Mouse (Mus musculus) liver, embryonic 13.5 days (tissue): Measurements from ENCODE around the gene Tmem120b. TPM values are rescaled to one million over a fixed set of nuclear protein-coding genes. Genes with fewer than 3 reads are reported as not detected.

Experiments
- ATAC-seq: fragments of 200-750 bp; cut with Nextera tagmentation; 2 replicates; pipeline ENCODE4 v1.8.0; 2017; ENCODE audit warnings: low read depth, mild to moderate bottlenecking, moderate number of reproducible peaks, moderate library complexity
- DNase-seq: peaks from one replicate; pipeline ENCODE4 v3.0.0; 2022
- H3K27ac ChIP-seq: fragments of 300-500 bp; sonication (generic); 2 replicates; pipeline ENCODE4 v1.5.1; 2015; ENCODE audit warnings: moderate library complexity, mild to moderate bottlenecking, inconsistent platforms
- H3K27me3 ChIP-seq: fragments of 300-500 bp; sonication (generic); 2 replicates; pipeline ENCODE4 v1.6.1; 2015; ENCODE audit warnings: mild to moderate bottlenecking, inconsistent platforms
- H3K36me3 ChIP-seq: fragments of 300-500 bp; sonication (generic); 2 replicates; pipeline ENCODE4 v1.6.1; 2015; ENCODE audit warnings: mild to moderate bottlenecking, inconsistent platforms
- H3K4me1 ChIP-seq: fragments of 300-500 bp; sonication (generic); replicated peaks from 2 replicates; pipeline ENCODE4 v1.6.1; 2015; ENCODE audit warnings: inconsistent platforms
- H3K4me2 ChIP-seq: fragments of 300-500 bp; sonication (generic); 2 replicates; pipeline ENCODE4 v1.6.1; 2015; ENCODE audit warnings: inconsistent platforms, mild to moderate bottlenecking, moderate library complexity
- H3K4me3 ChIP-seq: fragments of 300-500 bp; sonication (generic); replicated peaks from 2 replicates; pipeline ENCODE4 v1.5.1; 2015; ENCODE audit warnings: mild to moderate bottlenecking, inconsistent platforms
- H3K9ac ChIP-seq: fragments of 300-500 bp; sonication (generic); 2 replicates; pipeline ENCODE4 v1.6.1; 2015; ENCODE audit warnings: mild to moderate bottlenecking, inconsistent platforms
- H3K9me3 ChIP-seq: fragments of 300-500 bp; sonication (generic); replicated peaks from 2 replicates; pipeline ENCODE4 v1.6.1; 2016; ENCODE audit warnings: inconsistent platforms
- WGBS: fragments of 180-500 bp; shearing (Covaris S2); methylation state at CpG from one replicate; pipeline ENCODE4 v1.1.7; 2015; ENCODE audit not compliant: insufficient replicate concordance; 5-methylcytosine and 5-hydroxymethylcytosine counted together
- polyA plus RNA-seq: library from polyadenylated mRNA; unstranded; fragments of >200 nt; fragmentation: Nextera tagmentation; extraction: Ambion mirVana; gene quantifications from 2 replicates; pipeline ENCODE4 v1.2.1, GENCODE M21; 2015

Tmem120b gene
- polyA plus RNA-seq, 1 experiment from 2014 or later: 24.2 TPM

- 37% methylated on average over 25 of the region's 25 CpGs for WGBS
- Histone ChIP-seq H3K4me1 (peaks cover 81% of the 10 kb centered on the region), H3K9ac (peak overlapping the region; percentile 75), H3K36me3 (peaks cover 32% of the 10 kb centered on the region), H3K27me3 (no peaks in the 10 kb centered on the region), H3K27ac (peak overlapping the region; percentile 99), H3K4me2 (peak overlapping the region; percentile 78), H3K9me3 (no peaks in the 10 kb centered on the region), H3K4me3 (peak overlapping the region; percentile 38)
- DNase-seq (peak; percentile 83), ATAC-seq (peak; percentile 86)
These were observed 26.2 kb downstream of the Tmem120b start for GRCm38 (mm10) chr5:123094238-123094991.

GRCm38 (mm10) chr5:123096299-123096698, 28.1 kb downstream of the Tmem120b start:
- peak overlapping the region; percentile 99 for H3K27ac ChIP-seq
- DNase-seq (no peak), ATAC-seq (no peak)
- no peak overlapping the region for H3K4me3 ChIP-seq
- no peaks in the 10 kb centered on the region for H3K27me3 ChIP-seq
- H3K9me3 ChIP-seq: no peaks in the 10 kb centered on the region
- 83% methylated on average over 8 of the region's 8 CpGs for WGBS
- no peak overlapping the region for H3K4me2 ChIP-seq
- peaks cover 48% of the 10 kb centered on the region for H3K36me3 ChIP-seq
- H3K9ac ChIP-seq: no peak overlapping the region
- peaks cover 62% of the 10 kb centered on the region for H3K4me1 ChIP-seq

GRCm38 (mm10) chr5:123098487-123098886, 30.3 kb downstream of the Tmem120b start:
- Histone ChIP-seq H3K9ac (no peak overlapping the region), H3K27me3 (no peaks in the 10 kb centered on the region), H3K9me3 (no peaks in the 10 kb centered on the region), H3K4me1 (peaks cover 54% of the 10 kb centered on the region), H3K4me2 (no peak overlapping the region), H3K4me3 (no peak overlapping the region), H3K36me3 (peaks cover 68% of the 10 kb centered on the region), H3K27ac (peak overlapping the region; percentile 67)
- DNase-seq (no peak), ATAC-seq (no peak)
- WGBS: 70% methylated on average over 2 of the region's 2 CpGs

- H3K4me1 ChIP-seq: peaks cover 15% of the 10 kb centered on the region
- peaks cover 99% of the 10 kb centered on the region for H3K36me3 ChIP-seq
- no peak overlapping the region for H3K9ac ChIP-seq
- H3K27me3 ChIP-seq: no peaks in the 10 kb centered on the region
- H3K9me3 ChIP-seq: no peaks in the 10 kb centered on the region
- ATAC-seq (0 out of 2 replicates have a peak, but pooled peaks have one; percentile 16), DNase-seq (no peak)
- H3K4me3 ChIP-seq: no peak overlapping the region
- 59% methylated on average over 7 of the region's 7 CpGs for WGBS
- H3K4me2 ChIP-seq: no peak overlapping the region
- H3K27ac ChIP-seq: no peak overlapping the region
These were observed 34.2 kb downstream of the Tmem120b start for GRCm38 (mm10) chr5:123102376-123102775.

- DNase-seq: no peak
- Histone ChIP-seq H3K4me2 (no peak overlapping the region), H3K27me3 (no peaks in the 10 kb centered on the region), H3K36me3 (peaks cover 87% of the 10 kb centered on the region), H3K4me3 (no peak overlapping the region), H3K9me3 (no peaks in the 10 kb centered on the region), H3K27ac (peak overlapping the region; percentile 23; the same call in 1 of the 2 replicates), H3K4me1 (peaks cover 13% of the 10 kb centered on the region), H3K9ac (no peak overlapping the region)
- ATAC-seq: no peak
- 78% methylated on average over 8 of the region's 8 CpGs for WGBS
These were observed 35.3 kb downstream of the Tmem120b start for GRCm38 (mm10) chr5:123103556-123103955.

- H3K27ac ChIP-seq: no peak overlapping the region
- 82% methylated on average over 6 of the region's 6 CpGs for WGBS
These were observed 36.6 kb downstream of the Tmem120b start for GRCm38 (mm10) chr5:123104769-123105168.

GRCm38 (mm10) chr5:123109452-123110203, 41.4 kb downstream of the Tmem120b start:
- Histone ChIP-seq H3K9me3 (no peaks in the 10 kb centered on the region), H3K27me3 (no peaks in the 10 kb centered on the region), H3K4me1 (peaks cover 15% of the 10 kb centered on the region; the same call in 1 of the 2 replicates), H3K4me2 (no peak overlapping the region), H3K4me3 (no peak overlapping the region), H3K27ac (no peak overlapping the region), H3K9ac (no peak overlapping the region), H3K36me3 (peaks cover 59% of the 10 kb centered on the region)
- 62% methylated on average over 13 of the region's 13 CpGs for whole genome bisulfite sequencing
- DNase-seq (no peak), ATAC-seq (no peak)

More at GRCm38 (mm10) chr5:123104769-123105168, 36.6 kb downstream of the Tmem120b start:
- H3K36me3 ChIP-seq: peaks cover 81% of the 10 kb centered on the region
- H3K27me3 ChIP-seq: no peaks in the 10 kb centered on the region
- H3K4me3 ChIP-seq: no peak overlapping the region
- H3K9me3 ChIP-seq: no peaks in the 10 kb centered on the region
- ATAC-seq: no peak
- H3K9ac ChIP-seq: no peak overlapping the region
- no peak overlapping the region for H3K4me2 ChIP-seq
- DNase-seq: no peak
- H3K4me1 ChIP-seq: peaks cover 23% of the 10 kb centered on the region

- Histone ChIP-seq H3K9me3 (no peaks in the 10 kb centered on the region), H3K27ac (no peak overlapping the region), H3K4me1 (peaks cover 15% of the 10 kb centered on the region; the same call in 1 of the 2 replicates), H3K36me3 (peaks cover 59% of the 10 kb centered on the region), H3K9ac (no peak overlapping the region), H3K4me2 (no peak overlapping the region), H3K4me3 (no peak overlapping the region), H3K27me3 (no peaks in the 10 kb centered on the region)
- DNase-seq: no peak
- no peak for ATAC-seq
- WGBS: 88% methylated on average over 13 of the region's 13 CpGs
These were observed 42.1 kb downstream of the Tmem120b start for GRCm38 (mm10) chr5:123110296-123110721.

GRCm38 (mm10) chr5:123114109-123114508, 45.9 kb downstream of the Tmem120b start:
- Histone ChIP-seq H3K4me2 (no peak overlapping the region), H3K27me3 (no peaks in the 10 kb centered on the region), H3K9ac (no peak overlapping the region), H3K27ac (no peak overlapping the region), H3K36me3 (peaks cover 64% of the 10 kb centered on the region), H3K9me3 (no peaks in the 10 kb centered on the region), H3K4me3 (no peak overlapping the region), H3K4me1 (peaks cover 29% of the 10 kb centered on the region)
- WGBS: 73% methylated on average over 11 of the region's 11 CpGs
- no peak for DNase-seq
- no peak for ATAC-seq

- Histone ChIP-seq H3K9ac (no peak overlapping the region), H3K4me2 (no peak overlapping the region), H3K9me3 (no peaks in the 10 kb centered on the region), H3K4me3 (no peak overlapping the region), H3K4me1 (peaks cover 21% of the 10 kb centered on the region), H3K27ac (no peak overlapping the region), H3K36me3 (peaks cover 61% of the 10 kb centered on the region), H3K27me3 (no peaks in the 10 kb centered on the region)
- DNase-seq (no peak), ATAC-seq (no peak)
- 50% methylated on average over 7 of the region's 7 CpGs for WGBS
These were observed 46.7 kb downstream of the Tmem120b start for GRCm38 (mm10) chr5:123114924-123115323.

GRCm38 (mm10) chr5:123116080-123116479, 47.9 kb downstream of the Tmem120b start:
- H3K27me3 ChIP-seq: no peaks in the 10 kb centered on the region
- ATAC-seq (no peak), DNase-seq (no peak)
- no peak overlapping the region for H3K4me3 ChIP-seq
- H3K36me3 ChIP-seq: peaks cover 56% of the 10 kb centered on the region
- no peak overlapping the region for H3K4me2 ChIP-seq
- WGBS: 71% methylated on average over 8 of the region's 8 CpGs
- H3K27ac ChIP-seq: no peak overlapping the region
- peaks cover 23% of the 10 kb centered on the region for H3K4me1 ChIP-seq
- H3K9me3 ChIP-seq: no peaks in the 10 kb centered on the region
- H3K9ac ChIP-seq: no peak overlapping the region
